9 mouse cellular contexts compared by ENCODE assay signal in the genomic region with DNA sequence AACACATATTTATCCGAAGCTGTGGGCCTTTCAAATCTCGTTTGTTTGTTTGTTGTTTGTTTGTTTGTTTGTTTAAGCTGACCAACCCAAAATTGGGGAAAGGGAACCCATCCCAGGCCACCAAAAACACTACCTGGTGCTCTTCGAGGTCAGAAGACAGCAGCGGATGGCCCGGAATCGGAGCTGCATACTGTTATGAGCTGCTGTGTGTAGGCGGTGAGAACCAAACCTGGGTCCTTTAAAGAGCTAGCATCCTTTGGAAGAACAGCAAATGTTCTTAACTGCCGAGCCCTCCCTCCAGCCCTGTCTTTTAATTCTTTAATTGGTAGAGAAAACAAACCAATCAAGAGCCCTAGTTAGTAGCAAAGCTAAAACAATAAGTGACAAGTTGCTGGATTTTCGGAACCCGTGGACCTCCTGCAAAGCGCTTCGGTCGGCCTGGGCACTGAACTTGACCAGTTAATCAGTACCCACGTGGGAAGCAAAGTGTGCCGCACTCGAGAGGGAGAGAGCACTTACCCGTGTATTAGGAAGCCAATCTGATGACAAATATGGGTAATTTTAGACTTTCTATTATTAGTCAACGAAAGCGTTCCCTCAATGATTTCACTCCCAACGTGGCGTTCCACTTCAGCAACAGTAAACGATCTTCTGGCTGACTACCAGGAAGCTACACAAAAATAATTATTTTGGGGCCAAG. TPM values are rescaled to one million over a fixed set of nuclear protein-coding genes. Genes with fewer than 3 reads are reported as not detected.
DNase-seq lines count a peak whose midpoint lies in the region; ATAC-seq and TF ChIP-seq lines count a peak whose summit lies in the region.
"Had no signal": no experiment of that assay in that cellular context is flagged by ENCODE, and none has a peak within 500 bp of the region (broad histone marks: within the 10 kb centered on the region; RNA-seq: fewer than 3 reads in every experiment).

No protein-coding gene starts in this region.

- no peaks in the 10 kb centered on the region for H3K9me3 ChIP-seq in liver, embryonic 16.5 days (replicated peaks; ENCODE audit: control insufficient read depth, low read length)
- no peaks in the 10 kb centered on the region for H3K9me3 ChIP-seq in liver, embryonic 11.5 days (ENCODE audit: control insufficient read depth, low read length)
- H3K9me3 ChIP-seq in kidney, embryonic 15.5 days (replicated peaks) = no peaks in the 10 kb centered on the region
- H3K9me3 ChIP-seq: embryonic facial prominence, embryonic 12.5 days had no signal

- no peak for TF ChIP-seq POLR2A in myocyte (IDR thresholded peaks at IDR 0.05; ENCODE audit: insufficient read length, low read depth)

- no peak for ATAC-seq in liver, embryonic 16.5 days (ENCODE audit: low read depth)
- ATAC-seq in liver, embryonic 11.5 days (replicated peaks; ENCODE audit: low FRiP score) = no peak
- ATAC-seq in kidney, embryonic 15.5 days (replicated peaks; ENCODE audit: low FRiP score) = no peak

- no peak overlapping the region for H3K9ac ChIP-seq in liver, embryonic 16.5 days (ENCODE audit: low read depth, low read length)
- H3K9ac ChIP-seq in liver, embryonic 11.5 days (ENCODE audit: low read depth, low read length) = no peak overlapping the region
- H3K9ac ChIP-seq in kidney, embryonic 15.5 days = no peak overlapping the region
- H3K9ac ChIP-seq: embryonic facial prominence, embryonic 12.5 days had no signal

- whole genome bisulfite sequencing in liver, embryonic 16.5 days (ENCODE audit: insufficient replicate concordance) = 66% methylated on average over 22 of the region's 22 CpGs
- WGBS in liver, embryonic 11.5 days = 77% methylated on average over 22 of the region's 22 CpGs
- WGBS in kidney, embryonic 15.5 days = 59% methylated on average over 22 of the region's 22 CpGs

- no peak for DNase-seq in liver, embryonic 11.5 days (ENCODE audit: low spot score)
- peak; percentile 62 for DNase-seq in heart, adult 8-10 months (ENCODE audit: low spot score)
- no peak for DNase-seq in testis, postnatal 10 days (ENCODE audit: low spot score)
- no peak for DNase-seq in layer of hippocampus, postnatal 10 days (ENCODE audit: low spot score in 2 of 2)

- peaks cover 29% of the 10 kb centered on the region for H3K4me1 ChIP-seq in liver, embryonic 16.5 days (ENCODE audit: control insufficient read depth, low read depth, low read length)
- H3K4me1 ChIP-seq in liver, embryonic 11.5 days (replicated peaks; ENCODE audit: control insufficient read depth, insufficient read depth, low read length) = peaks cover 14% of the 10 kb centered on the region
- peaks cover 32% of the 10 kb centered on the region for H3K4me1 ChIP-seq in kidney, embryonic 15.5 days

- H3K4me3 ChIP-seq in liver, embryonic 16.5 days (ENCODE audit: low read depth, low read length) = no peak overlapping the region
- H3K4me3 ChIP-seq in liver, embryonic 11.5 days (ENCODE audit: low read depth, low read length) = no peak overlapping the region
- H3K4me3 ChIP-seq in kidney, embryonic 15.5 days (replicated peaks) = no peak overlapping the region
- no peak overlapping the region for H3K4me3 ChIP-seq in myocyte
- H3K4me3 ChIP-seq: embryonic facial prominence, embryonic 12.5 days had no signal

- H3K79me2 ChIP-seq in myocyte (ENCODE audit: control insufficient read depth, insufficient read depth) = no peaks in the 10 kb centered on the region

- H3K36me3 ChIP-seq in liver, embryonic 16.5 days (ENCODE audit: control insufficient read depth, insufficient read depth) = no peaks in the 10 kb centered on the region
- no peaks in the 10 kb centered on the region for H3K36me3 ChIP-seq in liver, embryonic 11.5 days (ENCODE audit: control insufficient read depth, insufficient read depth, low read length)
- H3K36me3 ChIP-seq in kidney, embryonic 15.5 days = no peaks in the 10 kb centered on the region
- H3K36me3 ChIP-seq in myocyte (ENCODE audit: control insufficient read depth, insufficient read depth) = no peaks in the 10 kb centered on the region
- H3K36me3 ChIP-seq: embryonic facial prominence, embryonic 12.5 days had no signal

- H3K4me2 ChIP-seq in liver, embryonic 16.5 days (ENCODE audit: low read depth, low read length) = no peak overlapping the region
- no peak overlapping the region for H3K4me2 ChIP-seq in liver, embryonic 11.5 days
- H3K4me2 ChIP-seq in kidney, embryonic 15.5 days = 0 out of 2 replicates have a peak overlapping the region, but pooled peaks have one; percentile 5
- peak overlapping the region; percentile 10 for H3K4me2 ChIP-seq in myocyte (ENCODE audit: low read depth)
- H3K4me2 ChIP-seq: embryonic facial prominence, embryonic 12.5 days had no signal

- no peak overlapping the region for H3ac ChIP-seq in myocyte (ENCODE audit: control insufficient read depth, insufficient read length)

- no peaks in the 10 kb centered on the region for H3K27me3 ChIP-seq in liver, embryonic 16.5 days (ENCODE audit: control insufficient read depth, insufficient read depth, low read depth, low read length)
- no peaks in the 10 kb centered on the region for H3K27me3 ChIP-seq in liver, embryonic 11.5 days (replicated peaks; ENCODE audit: control insufficient read depth, insufficient read depth, low read length)
- H3K27me3 ChIP-seq in kidney, embryonic 15.5 days = no peaks in the 10 kb centered on the region
- no peaks in the 10 kb centered on the region for H3K27me3 ChIP-seq in myocyte (ENCODE audit: control insufficient read depth, insufficient read depth, insufficient read length)
- H3K27me3 ChIP-seq: embryonic facial prominence, embryonic 12.5 days had no signal

- H3K27ac ChIP-seq in liver, embryonic 16.5 days (ENCODE audit: low read length) = peak overlapping the region; percentile 35
- H3K27ac ChIP-seq in liver, embryonic 11.5 days (ENCODE audit: low read depth, low read length) = no peak overlapping the region
- H3K27ac ChIP-seq in kidney, embryonic 15.5 days = peak overlapping the region; percentile 37; the same call in 1 of the 2 replicates
- H3K27ac ChIP-seq: embryonic facial prominence, embryonic 12.5 days had no signal

TF ChIP-seq in myocyte, 11 proteins besides CTCF, POLR2A, EP300 and RAD21:
- TF ChIP-seq SRF (IDR thresholded peaks at IDR 0.05; ENCODE audit: control insufficient read depth, insufficient read length, low read depth) (no peak), POLR2AphosphoS2 (IDR thresholded peaks at IDR 0.05; ENCODE audit: insufficient read length, low read depth) (no peak), TCF3 (IDR thresholded peaks at IDR 0.05; ENCODE audit: insufficient read length, low read depth) (no peak), USF1 (IDR thresholded peaks at IDR 0.05; ENCODE audit: low read depth) (no peak), MYOG (IDR thresholded peaks at IDR 0.05; ENCODE audit: control insufficient read depth in 1 of 3, insufficient read depth in 1 of 3, insufficient read length in 2 of 3, low read depth in 2 of 3) (no peak), REST (IDR thresholded peaks at IDR 0.05; ENCODE audit: insufficient read depth, insufficient read length) (no peak), MYOD1 (IDR thresholded peaks at IDR 0.05; ENCODE audit: control insufficient read depth in 1 of 3, insufficient read length in 2 of 3, low read depth in 2 of 3) (no peak)

RNA-seq across cellular contexts. Expression of a gene that starts 45.1 kb away (rescaled TPM):
- polyA plus RNA-seq in liver, embryonic 16.5 days (2015; fragmentation: Nextera tagmentation; extraction: Ambion mirVana) = 0.06 and 0.09 TPM in 2 replicates
- 0.26 and 0.53 TPM in 2 replicates for polyA plus RNA-seq in liver, embryonic 11.5 days (2014; fragmentation: Nextera tagmentation; extraction: Ambion mirVana)
- under 1 TPM in 2 of 4 experiments, not detected in 2; 0.06 to 0.19 TPM for total RNA-seq in heart, adult 8-10 months (2022)
- 1.8 and 4.4 TPM in 2 replicates for polyA plus RNA-seq in kidney, embryonic 15.5 days (2015; fragmentation: Nextera tagmentation; extraction: Ambion mirVana)
- polyA plus RNA-seq in myocyte (2012; fragmentation: generic; extraction: Trizol) = not detected
- 100 to 1,000 TPM; 197 to 202 TPM for total RNA-seq in layer of hippocampus, postnatal 10 days (2021)
- total RNA-seq: MEL had no signal

RNA-seq across cellular contexts. Expression of a gene that starts 45.5 kb away (rescaled TPM):
- 47.4 and 48.4 TPM in 2 replicates for polyA plus RNA-seq in liver, embryonic 16.5 days (2015; fragmentation: Nextera tagmentation; extraction: Ambion mirVana)
- polyA plus RNA-seq in liver, embryonic 11.5 days (2014; fragmentation: Nextera tagmentation; extraction: Ambion mirVana) = 107 and 110 TPM in 2 replicates
- 10 to 100 TPM; 58.1 to 68.9 (median 64.7) TPM for total RNA-seq in heart, adult 8-10 months (2022)
- polyA plus RNA-seq in kidney, embryonic 15.5 days (2015; fragmentation: Nextera tagmentation; extraction: Ambion mirVana) = 79.6 and 81.5 TPM in 2 replicates
- 19.5 TPM for polyA plus RNA-seq in myocyte (2012; fragmentation: generic; extraction: Trizol)
- 10 to 100 TPM; 65.6 to 78.1 TPM for total RNA-seq in layer of hippocampus, postnatal 10 days (2021)

Comparison
In these comparisons a context has a peak if more than half of its experiments do, and no peak if none do; other contexts are left out.
1. H3K4me2 ChIP-seq: peak in kidney, embryonic 15.5 days (single experiment) and myocyte (single experiment); none in liver, embryonic 16.5 days (single experiment) and liver, embryonic 11.5 days (single experiment).